ENCODE assay signal across 23 mouse cellular contexts in the genomic region with DNA sequence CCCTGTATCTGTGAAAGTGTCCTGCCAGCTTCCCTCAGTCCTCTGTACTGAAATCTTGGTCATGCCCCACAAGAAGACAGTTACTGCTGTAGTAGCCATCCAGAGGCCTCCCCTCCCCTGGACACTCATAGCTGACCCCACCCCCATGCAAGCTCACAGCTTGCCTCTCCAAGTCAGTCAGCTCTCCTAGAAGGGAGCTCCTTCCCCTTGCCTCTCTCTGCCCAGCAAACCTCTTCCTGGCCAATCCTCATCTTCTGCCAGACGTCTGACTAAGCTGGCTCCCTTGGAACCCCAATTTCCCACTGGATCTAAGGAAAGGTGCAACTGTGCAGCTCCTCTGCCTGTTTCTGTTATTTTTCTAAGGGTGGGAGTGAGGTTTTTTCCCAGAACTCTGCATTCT.
"Had no signal": no experiment of that assay in that cellular context is flagged by ENCODE, and none has a peak within 500 bp of the region (broad histone marks: within the 10 kb centered on the region; RNA-seq: fewer than 3 reads in every experiment).

No protein-coding gene starts in this region.

- H3K36me3 ChIP-seq: hindbrain, embryonic 10.5 days; hindbrain, embryonic 12.5 days; limb, embryonic 10.5 days; limb, embryonic 12.5 days had no signal

- H3K9me3 ChIP-seq: hindbrain, embryonic 10.5 days; hindbrain, embryonic 12.5 days; limb, embryonic 10.5 days; limb, embryonic 12.5 days had no signal

- H3K27me3 ChIP-seq: hindbrain, embryonic 12.5 days; limb, embryonic 12.5 days had no signal

- DNase-seq: gastrocnemius, adult 2 months; gastrocnemius, postnatal 10 days; gastrocnemius, postnatal 25 days; heart, adult 2 months; heart, postnatal 10 days; heart, postnatal 4 days; kidney, adult 18-20 months; kidney, adult 8-10 months; kidney, postnatal 10 days; kidney, postnatal 25 days; kidney, postnatal 4 days; liver had no signal

- ATAC-seq: inflammation-experienced regulatory T-cells, adult 6 months; intestine, postnatal 0 days had no signal

- H3K9ac ChIP-seq: hindbrain, embryonic 12.5 days; hindbrain, embryonic 14.5 days; limb, embryonic 12.5 days had no signal

- H3K4me2 ChIP-seq: heart, embryonic 11.5 days; hindbrain, embryonic 12.5 days; hindbrain, embryonic 14.5 days; limb, embryonic 12.5 days; liver, embryonic 11.5 days had no signal

- H3K27ac ChIP-seq: gastrocnemius, adult 2 months; heart, adult 2 months; hindbrain, embryonic 10.5 days; hindbrain, embryonic 12.5 days; hindbrain, embryonic 14.5 days; layer of hippocampus, adult 2 months; left cerebral cortex, adult 2 months; limb, embryonic 10.5 days; limb, embryonic 12.5 days had no signal

- H3K4me3 ChIP-seq: gastrocnemius, adult 2 months; heart, adult 2 months; hindbrain, embryonic 10.5 days; hindbrain, embryonic 12.5 days; layer of hippocampus, adult 2 months; left cerebral cortex, adult 2 months; limb, embryonic 10.5 days; limb, embryonic 12.5 days had no signal

- H3K4me1 ChIP-seq: hindbrain, embryonic 12.5 days; limb, embryonic 10.5 days; limb, embryonic 12.5 days had no signal
